Mouse (Mus musculus): ENCODE results near the gene Ctdsp1.
"Not testable (repeated sequence)": the region's sequence is repeated elsewhere in the genome, so short reads cannot be mapped to it uniquely, and the experiment has no call there.

Gene Ctdsp1

DNA sequence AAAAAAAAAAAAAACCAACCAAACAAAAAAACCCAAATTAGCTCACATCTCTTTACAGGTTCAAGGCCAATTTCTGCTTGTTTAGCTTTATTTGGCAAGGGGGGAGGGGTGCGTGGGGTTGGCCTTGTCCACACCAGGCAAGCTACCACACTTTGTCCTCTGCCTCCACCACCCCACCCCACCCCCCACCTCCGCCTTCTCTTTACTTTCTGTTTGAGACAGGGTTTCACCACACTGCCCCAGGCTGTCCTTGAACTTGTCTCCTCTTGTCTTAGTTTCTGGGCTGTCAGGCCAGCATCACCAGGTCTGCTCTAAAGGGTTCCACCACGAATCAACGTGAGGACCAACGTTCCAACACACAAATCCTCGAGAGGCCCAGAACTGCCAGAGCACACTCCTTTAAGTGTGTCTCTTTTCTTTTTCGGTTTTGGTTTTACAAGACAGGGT, 12.2 kb upstream of the Ctdsp1 start:
- no peak for DNase-seq

DNA sequence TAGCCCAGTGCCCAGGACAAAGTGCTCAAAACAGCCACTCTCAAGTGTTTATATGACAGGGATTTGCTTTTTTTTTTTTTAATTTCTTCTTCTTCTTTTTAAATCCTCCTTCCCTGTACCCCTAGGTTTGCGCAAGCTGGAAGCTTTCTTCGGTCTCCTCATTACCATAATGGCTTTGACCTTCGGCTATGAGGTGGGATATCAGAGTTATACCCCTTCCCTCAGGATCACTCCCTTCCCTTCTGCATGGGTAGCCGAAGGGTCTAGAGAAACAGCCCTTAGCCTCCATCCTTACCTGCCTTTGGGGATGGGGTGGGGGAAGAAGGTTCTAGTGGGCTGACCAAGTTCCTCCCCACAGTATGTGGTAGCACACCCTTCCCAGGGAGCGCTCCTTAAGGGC, 10.8 kb upstream of the Ctdsp1 start:
- DNase-seq, result no peak

DNA sequence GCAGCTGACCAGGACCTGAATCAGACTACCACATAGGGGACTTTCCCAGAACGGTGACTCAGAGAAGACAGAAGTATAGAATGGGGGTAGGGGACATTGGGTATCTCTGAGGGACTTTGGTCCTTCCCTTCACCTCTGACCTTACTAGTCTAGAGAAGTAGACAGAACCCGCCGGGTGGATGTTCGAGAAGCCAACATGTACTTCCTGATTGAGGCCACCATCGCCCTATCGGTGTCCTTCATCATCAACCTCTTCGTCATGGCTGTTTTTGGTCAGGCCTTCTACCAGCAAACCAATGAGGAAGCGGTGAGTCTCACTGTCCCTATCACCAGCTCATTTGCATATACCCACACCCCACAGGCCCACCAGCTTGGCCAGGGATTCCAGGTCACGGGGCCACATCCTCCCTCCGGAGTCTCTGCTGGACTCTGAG, 9.7 kb upstream of the Ctdsp1 start:
- DNase-seq, result no peak

DNA sequence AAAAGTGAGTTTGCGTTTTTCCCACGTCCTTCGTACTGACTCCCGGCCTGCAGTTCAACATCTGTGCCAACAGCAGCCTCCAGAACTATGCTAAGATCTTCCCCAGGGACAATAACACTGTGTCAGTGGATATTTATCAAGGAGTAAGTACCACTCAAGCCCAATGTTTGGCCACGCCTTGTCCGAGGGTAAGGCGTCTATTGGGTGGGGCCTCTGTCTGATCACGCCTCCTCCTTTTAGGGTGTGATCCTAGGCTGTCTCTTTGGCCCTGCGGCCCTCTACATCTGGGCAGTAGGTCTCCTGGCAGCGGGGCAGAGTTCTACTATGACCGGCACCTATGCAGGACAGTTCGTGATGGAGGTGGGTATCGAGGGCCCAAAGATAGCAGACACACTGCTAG, 7.9 kb upstream of the Ctdsp1 start:
- DNase-seq, result no peak

DNA sequence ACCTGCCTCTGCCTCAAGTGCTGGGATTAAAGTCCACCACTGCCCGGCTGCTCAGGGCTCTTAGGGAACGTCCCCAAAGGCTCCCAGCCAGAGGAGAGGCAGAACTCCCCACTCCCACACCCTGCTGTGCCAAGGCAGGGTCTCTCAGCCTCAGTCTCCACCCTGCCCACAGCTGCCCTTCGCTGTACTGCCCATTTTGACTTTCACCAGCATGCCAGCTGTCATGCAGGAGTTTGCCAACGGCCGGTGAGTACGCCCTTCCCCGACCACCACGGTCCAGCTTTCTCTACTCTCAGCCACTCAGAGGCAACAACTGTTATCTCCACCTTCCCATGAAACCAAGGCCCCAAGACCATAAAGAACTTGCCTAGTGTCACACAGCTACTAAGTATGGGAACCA, 6.8 kb upstream of the Ctdsp1 start:
- DNase-seq, result no peak

DNA sequence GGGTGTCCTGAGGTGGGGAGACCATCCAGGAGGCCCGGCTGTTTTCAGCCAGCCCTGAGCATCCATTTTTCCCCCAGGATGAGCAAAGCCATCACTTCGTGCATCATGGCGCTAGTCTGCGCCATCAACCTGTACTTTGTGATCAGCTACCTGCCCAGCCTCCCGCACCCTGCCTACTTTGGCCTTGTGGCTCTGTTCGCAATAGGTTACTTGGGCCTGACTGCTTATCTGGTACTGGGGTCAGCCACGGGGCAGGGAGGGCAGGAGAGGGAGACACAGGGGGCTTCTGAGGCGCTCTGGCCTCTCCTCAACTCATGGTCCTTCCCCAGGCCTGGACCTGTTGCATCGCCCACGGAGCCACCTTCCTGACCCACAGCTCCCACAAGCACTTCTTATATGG, 6.2 kb upstream of the Ctdsp1 start:
- DNase-seq, result no peak

DNA sequence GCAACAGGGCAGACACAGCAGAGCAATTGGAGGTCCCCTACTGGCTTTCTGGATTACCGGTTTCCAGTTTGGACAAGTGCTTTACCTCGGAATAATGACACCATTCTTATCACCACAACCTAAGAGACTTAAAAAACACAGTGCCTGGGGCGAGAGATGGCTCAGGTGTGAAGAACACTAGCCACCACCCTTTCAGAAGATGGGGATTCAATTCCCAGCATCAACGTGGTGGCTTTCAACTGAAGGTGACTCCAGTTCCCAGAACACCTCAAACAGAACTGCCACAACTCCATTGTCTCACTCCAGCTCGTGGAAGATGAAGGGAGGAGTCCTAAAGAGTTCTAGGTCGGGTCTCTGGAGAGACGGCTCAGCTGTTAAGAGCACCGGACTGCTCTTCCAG, 5.8 kb upstream of the Ctdsp1 start:
- DNase-seq, result no peak

DNA sequence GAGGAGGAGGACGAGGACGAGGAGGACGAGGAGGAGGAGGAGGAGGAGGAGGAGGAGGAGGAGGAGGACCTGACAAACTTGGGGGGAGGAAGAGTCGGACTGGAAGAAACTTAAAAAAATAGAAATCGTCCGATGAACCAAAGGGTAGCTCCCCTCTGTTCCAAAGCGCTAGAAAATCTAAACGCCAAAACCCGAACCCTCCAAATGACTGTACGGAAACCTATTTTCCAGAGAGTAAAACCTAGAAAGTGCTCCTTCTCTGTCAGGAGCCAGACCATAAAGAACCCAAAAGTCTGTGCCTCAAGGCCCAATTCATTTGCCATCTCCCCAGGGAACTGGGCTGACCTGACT, 5.0 kb upstream of the Ctdsp1 start:
- no peak for DNase-seq

DNA sequence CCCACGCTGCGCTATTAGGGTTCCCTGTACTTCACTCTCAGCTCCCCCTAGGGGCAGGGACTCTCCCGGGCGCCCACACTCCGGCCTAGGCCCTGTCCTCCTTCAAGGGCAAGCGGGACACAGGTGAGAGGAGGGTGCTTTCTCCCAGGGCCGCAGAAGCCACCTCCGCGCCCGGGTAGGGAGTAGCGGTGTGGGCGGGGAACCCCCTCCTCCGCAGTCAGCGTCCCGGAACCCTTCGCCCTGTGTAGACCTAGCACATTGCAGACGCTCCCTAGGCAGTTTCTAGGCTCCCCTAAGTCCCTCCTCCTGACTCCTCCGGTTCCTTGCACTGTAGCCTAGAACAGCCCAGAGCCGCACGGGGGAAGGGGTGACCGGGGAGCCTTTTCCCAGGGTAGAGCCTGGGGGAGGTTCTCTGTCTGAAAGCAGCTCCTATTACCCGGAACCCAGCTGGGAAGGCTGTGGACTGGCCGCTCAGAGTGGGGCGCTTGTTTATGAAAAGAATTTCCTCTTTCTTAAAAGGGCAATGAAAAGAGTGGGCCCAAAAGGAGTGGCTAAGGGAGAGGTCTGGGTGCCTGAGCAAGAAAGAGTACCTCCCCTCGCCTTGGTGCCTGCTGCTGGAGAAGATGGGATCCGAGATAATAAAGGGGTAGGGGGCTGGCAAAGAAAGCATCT, 4.5 kb upstream of the Ctdsp1 start:
- DNase-seq, result peak; percentile 82 to 92

DNA sequence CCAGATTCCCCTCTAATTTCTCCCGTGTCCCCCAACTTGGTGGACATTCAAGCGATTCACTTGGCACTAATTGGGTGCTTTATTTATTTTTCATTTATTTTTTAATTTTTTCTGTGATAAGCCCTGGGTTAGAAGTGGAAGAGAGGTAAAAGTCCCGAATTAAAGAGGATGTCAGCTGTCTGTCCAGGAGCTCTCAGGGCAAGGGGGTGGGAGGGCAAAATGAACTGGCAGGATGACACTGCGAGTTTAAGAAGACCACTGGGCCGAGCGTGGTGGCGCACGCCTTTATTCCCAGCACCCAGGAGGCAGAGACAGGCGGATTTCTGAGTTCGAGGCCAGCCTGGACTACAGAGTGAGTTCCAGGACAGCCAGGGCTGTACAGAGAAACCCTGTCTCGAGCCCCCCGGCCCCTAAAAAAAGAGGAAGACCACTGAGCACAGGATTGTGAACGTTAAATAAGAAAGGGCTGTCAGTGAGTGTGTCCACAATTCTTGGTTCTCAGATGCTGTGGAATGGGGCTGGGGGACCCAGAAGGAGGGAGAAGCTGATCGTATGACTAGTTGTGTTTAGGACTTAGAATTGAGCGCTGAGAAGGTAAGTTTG, 3.8 kb upstream of the Ctdsp1 start:
- DNase-seq, result no peak

DNA sequence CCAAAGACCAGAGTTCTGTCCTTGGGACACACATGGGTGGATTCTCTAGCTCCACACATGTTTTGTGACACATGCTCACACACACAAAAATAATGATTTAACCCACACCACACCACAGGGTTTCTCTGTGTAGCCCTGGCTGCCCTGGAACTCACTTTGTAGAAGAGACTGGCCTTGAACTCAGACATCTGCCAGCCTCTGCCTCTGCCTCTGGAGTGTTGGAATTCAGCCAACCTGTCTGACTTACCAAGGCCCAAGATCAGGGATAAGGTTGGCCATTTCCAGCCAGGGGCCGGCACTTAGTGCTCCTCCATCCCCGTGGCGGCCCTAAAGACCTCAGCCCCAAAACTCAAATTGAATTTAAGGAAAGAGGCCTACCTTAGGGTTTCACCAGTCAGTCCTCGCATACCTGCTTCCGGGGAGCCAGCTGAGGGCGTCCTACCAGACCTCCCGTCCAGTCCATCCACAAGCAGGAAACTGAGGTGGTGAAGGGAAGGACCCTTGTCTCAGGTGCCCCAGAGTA, 2.9 kb upstream of the Ctdsp1 start:
- DNase-seq, result no peak

DNA sequence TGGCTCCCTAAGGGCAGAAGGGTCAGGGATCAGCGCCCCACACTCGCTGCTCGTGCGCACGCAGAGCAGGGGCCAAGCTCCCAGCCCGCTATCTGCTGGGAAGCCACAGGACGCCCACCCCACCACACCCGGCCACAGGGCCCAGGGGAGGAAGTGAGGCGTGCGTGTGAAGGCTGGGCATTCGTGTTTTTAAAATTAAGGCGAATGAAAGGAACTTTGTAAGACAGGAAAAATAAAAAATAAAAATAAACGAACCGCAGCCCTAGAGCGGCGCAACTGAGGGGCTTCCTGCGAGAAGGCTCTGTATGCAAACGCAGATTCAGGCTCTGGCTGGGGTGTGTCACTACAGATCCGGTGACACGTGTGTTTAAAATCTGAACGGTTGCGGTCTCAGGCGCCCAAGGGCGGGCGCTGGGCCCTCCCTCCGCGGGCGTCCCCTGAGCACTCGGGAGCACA, 1.4 kb upstream of the Ctdsp1 start:
- DNase-seq, result peak; percentile 56 to 68

DNA sequence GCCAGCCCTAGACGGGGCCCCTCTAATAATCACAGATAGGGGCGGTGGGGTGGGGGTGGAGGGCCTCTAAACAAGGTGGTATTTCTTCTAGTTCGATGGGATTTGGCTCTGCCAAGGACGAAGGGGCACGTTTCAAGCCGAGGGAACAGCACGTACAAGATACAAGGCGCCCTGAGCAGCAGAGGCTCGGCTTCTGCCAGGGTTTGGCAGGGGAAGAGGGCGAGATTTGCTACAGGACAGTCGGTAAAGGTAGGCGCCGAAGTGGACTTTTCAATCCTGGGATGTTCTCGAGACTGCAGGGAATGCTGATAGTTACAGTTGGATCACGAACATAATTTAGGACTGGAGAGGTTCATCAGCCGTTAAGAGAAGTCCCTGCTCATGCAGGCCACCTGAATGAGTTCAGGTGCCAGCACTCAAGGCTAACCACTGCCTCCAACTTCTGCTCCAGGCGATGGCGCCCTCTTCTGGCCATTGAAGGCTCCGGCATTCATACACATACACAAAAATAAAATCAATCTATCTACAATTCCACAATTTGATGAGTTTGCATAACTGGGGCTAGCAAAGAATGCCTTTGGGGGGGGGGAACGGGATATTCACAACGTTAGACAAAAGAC, 912 bp upstream of the Ctdsp1 start:
- DNase-seq, result peak; percentile 43 to 58

DNA sequence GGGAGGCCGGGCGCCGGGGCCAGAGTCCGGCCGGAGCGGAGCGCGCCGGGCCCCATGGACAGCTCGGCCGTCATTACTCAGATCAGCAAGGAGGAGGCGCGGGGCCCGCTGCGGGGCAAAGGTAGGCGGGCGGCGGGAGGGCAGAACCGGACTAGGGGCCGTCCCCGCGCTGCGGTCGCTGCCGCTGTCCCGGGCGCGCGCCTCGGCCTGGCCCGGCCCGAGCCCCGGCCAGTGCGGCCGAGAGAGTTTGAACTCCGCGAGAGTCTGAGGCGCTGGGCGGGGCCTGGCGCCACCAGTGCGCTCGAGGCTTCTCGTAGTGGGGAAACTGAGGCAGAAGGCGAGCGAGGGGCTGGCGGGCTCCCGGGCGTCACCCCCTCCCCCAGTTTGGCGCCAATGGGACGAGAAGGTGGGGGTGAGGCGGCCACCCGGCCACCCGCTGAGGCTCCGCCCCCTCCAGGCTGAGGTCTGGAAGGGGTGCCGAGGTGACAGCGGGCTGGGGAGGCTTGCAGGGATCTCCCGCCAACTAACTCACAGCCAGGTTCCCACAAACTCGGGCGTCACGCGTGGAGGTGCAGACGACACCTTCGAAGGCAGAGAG, 634 bp downstream of the Ctdsp1 start:
- peak; percentile 76 to 77 for DNase-seq

DNA sequence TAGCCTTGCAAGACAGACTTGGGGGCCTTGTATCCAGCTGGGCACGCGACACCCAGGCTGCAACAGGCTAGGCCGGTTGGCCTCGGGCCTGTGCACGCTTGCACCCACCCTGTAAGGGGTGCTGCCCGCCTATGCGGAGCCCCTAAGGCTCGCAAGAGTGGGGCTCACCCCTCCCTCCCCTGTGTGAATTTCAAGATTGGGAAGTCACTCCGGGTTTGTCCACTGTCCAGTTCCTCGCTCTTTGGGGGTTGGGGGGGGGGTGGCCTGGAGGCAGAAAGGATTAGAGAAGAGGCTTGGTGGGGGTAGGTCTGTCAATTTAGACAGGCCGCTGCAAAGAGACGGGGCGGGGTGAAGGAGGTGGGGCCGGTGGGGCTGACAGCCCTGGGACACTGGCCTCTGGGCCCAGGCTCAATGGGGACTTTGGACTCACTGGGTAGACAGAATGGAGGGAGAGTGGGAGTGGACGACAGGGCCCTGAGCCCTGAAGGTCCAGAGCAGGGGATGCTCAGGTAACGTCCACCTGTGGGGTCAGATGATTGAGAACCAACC, 1.2 kb downstream of the Ctdsp1 start:
- no peak for DNase-seq

DNA sequence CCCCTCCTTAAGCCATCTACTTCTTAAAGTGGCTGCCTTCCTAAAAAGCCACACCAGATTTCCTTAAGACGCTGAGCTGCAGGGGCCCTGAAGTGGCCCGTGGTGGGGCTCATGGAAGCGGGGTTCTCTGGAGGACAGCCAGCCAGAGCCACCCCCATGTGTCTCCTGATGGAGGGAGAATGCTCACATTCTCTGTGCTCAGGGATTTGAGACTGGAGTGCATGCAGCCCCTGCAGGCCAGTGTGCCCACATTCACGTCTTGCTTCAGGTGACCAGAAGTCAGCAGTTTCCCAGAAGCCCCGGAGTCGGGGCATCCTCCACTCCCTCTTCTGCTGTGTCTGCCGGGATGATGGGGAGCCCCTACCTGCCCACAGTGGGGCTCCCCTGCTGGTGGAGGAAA, 1.7 kb downstream of the Ctdsp1 start:
- DNase-seq, result no peak

DNA sequence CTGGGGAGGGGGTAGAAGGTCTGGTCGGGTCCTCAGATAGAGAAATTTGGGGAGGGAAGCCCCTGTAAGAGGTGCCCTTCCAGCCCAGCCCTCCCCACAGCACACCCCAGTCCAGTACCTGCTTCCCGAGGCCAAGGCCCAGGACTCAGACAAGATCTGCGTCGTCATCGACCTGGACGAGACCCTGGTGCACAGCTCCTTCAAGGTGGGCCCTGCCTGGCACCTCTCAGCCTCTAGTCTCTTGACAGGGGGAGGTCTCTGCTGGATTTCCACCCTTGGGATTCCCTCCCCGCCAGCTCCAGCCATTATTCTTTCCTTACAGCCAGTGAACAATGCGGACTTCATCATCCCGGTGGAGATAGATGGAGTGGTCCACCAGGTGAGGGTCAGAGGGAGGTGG, 2.4 kb downstream of the Ctdsp1 start:
- no peak for DNase-seq

DNA sequence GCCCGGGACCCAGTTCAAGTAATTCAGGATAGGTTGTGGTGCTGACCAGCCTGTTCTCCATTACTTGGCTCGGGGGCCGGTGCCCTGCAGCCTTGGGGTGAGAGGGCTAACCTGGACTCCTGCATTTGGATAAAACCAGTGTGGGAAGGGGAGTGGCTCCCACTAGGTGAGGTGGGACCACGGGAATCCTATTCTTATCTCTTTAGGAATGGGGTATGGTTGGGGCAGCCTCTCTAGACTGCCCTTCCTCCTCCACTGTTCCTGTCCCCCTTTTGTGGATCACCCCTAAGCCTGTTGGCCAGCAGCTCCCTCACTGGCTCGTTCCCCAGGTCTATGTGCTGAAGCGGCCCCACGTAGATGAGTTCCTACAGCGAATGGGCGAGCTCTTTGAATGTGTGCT, 3.0 kb downstream of the Ctdsp1 start:
- DNase-seq, result no peak

DNA sequence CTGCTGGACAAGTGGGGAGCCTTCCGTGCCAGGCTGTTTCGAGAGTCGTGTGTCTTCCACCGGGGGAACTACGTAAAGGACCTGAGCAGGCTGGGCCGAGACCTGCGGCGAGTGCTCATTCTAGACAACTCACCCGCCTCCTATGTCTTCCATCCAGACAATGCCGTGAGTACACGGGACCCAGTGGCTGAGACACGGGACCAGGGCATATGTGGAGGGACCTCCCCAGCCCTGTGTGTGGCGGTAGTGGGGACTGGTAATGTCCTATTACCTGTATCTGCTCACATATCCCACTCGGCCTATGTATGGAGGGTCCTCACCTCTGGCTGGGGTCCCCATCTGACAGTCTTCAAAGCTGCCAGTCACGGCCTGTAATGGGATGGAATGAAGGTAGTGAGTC, 3.5 kb downstream of the Ctdsp1 start:
- no peak for DNase-seq

DNA sequence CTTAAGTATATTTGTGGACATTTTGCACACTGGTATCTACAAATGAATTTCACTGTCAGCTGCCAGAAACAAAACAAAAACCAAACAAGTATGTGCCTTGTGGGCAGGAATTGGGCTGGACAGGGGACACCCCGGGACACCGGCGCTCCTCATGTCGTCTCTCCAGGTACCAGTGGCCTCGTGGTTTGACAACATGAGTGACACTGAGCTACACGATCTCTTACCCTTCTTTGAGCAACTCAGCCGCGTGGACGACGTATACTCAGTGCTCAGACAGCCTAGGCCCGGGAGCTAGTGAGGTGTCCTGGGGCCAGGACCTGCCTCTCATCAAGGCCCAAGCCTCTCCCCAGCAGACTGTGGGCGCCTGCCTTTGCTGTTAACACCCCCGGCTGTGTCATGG, 4.0 kb downstream of the Ctdsp1 start:
- DNase-seq, result no peak

DNA sequence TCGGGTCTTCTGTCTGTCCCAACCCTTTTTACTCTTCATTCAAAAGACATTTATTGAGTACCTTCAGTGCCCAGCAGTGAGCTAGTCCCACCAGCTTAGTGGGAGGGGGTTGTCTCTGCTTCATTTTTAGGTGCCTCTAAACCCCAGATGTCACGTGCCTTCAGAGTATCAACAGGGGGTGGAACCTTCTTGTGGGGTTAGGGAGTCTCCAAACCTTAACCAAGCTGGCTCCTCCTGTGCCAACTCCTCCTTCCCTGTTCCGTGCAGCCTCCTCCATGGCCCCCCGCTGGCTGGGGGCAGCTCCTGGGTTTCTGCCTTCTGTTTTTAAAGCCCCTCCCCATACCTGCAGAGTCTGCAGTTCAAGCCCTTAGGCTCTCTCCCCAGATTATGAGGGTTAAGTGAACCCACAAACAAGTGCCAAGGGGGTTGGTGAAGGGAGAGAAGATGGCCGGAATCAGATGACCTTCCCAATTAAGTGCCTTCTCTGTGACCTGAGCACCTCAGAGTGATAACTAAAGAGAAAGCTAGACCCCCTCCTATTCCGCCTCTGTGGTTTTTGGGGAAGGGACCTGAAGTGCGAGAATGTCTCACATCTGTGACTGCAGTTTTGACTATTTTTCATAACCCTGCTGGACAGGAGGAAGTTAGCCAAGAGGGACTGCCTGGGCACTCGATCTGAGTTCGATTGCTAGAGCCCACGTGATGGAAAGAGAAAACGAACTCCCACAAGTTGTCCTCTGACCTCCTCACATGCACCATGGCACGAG, 5.3 kb downstream of the Ctdsp1 start:
- not testable (repeated sequence) for DNase-seq

DNA sequence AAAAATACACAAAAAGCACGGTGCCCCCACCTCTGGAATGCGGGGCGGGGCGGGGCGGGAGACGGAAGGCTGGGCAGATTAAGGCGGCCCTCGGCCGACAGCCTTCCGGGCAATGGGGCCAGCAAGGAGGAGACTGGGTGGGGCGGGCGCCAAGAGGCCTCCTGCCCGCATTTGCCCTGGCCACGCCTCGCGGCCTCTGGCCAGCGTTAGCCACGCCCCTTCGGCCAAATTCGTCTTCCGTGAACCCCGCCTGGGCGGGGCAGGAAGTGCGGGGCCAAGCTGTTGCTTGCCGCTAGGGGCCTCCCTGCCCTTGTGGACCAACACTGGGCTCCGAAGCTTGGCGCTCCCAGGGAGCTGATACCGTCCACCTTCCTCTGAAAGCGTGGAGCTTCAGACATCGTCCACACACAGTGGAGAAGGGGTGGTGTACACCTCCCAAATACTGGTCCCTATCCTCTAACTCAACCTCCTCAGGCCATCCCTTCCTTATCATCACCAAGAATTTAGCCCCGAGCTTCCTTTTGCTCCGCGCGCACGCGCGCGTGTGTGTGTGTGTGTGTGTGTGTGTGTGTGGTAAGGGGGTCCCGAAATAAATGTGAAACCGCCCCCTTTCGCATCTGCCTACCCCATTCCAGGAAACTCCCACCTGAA, 6.1 kb downstream of the Ctdsp1 start:
- DNase-seq, result peak; percentile 82 to 86

Data from thymus, adult 18-20 months (tissue).